Mouse (Mus musculus): ENCODE measurements at regions not wholly inside any gene's neighbourhood (a gene's known extent, or its start where the extent isn't known, plus 50 kb on each side); places are given as distances from the start of the nearest gene placed in this dataset.
"Not testable (repeated sequence)": the region's sequence is repeated elsewhere in the genome, so short reads cannot be mapped to it uniquely, and the experiment has no call there.

- not testable (repeated sequence) for DNase-seq
Measured at GRCm38 (mm10) chr12:113701841-113702240, 158.1 kb downstream of the Adam6a start.

- peak; percentile 0 for DNase-seq
Measured at GRCm38 (mm10) chr12:113716406-113716805, 172.7 kb downstream of the Adam6a start.

GRCm38 (mm10) chr12:113735847-113736246 is 192.1 kb downstream of the Adam6a start:
- no peak for DNase-seq

GRCm38 (mm10) chr12:113746277-113746676 is 202.6 kb downstream of the Adam6a start:
- DNase-seq, result no peak

- DNase-seq, result no peak
Measured at GRCm38 (mm10) chr12:113747987-113748386, 204.3 kb downstream of the Adam6a start.

GRCm38 (mm10) chr12:113769587-113769986 is 225.9 kb downstream of the Adam6a start:
- no peak for DNase-seq

GRCm38 (mm10) chr12:113795876-113796275 is 252.2 kb downstream of the Adam6a start:
- DNase-seq, result not testable (repeated sequence)

- no peak for DNase-seq
Measured at GRCm38 (mm10) chr12:113826377-113826776, 282.7 kb downstream of the Adam6a start.

- DNase-seq, result peak; percentile 2
Measured at GRCm38 (mm10) chr12:113858893-113859292, 315.2 kb downstream of the Adam6a start.

- no peak for DNase-seq
Measured at GRCm38 (mm10) chr12:113878826-113879225, 335.1 kb downstream of the Adam6a start.

- no peak for DNase-seq
Measured at GRCm38 (mm10) chr12:113896152-113896551, 352.4 kb downstream of the Adam6a start.

GRCm38 (mm10) chr12:113906459-113906858 is 362.8 kb downstream of the Adam6a start:
- DNase-seq, result no peak

GRCm38 (mm10) chr12:113907751-113908150 is 364.0 kb downstream of the Adam6a start:
- no peak for DNase-seq

GRCm38 (mm10) chr12:113911770-113912169 is 368.1 kb downstream of the Adam6a start:
- no peak for DNase-seq

- no peak for DNase-seq
Measured at GRCm38 (mm10) chr12:113940721-113941120, 397.0 kb downstream of the Adam6a start.

- not testable (repeated sequence) for DNase-seq
Measured at GRCm38 (mm10) chr12:113943661-113944327, 400.1 kb downstream of the Adam6a start.

GRCm38 (mm10) chr12:113945786-113946185 is 402.1 kb downstream of the Adam6a start:
- DNase-seq, result not testable (repeated sequence)

- not testable (repeated sequence) for DNase-seq
Measured at GRCm38 (mm10) chr12:113948017-113948416, 404.3 kb downstream of the Adam6a start.

- no peak for DNase-seq
Measured at GRCm38 (mm10) chr12:113974271-113974670, 430.6 kb downstream of the Adam6a start.

- DNase-seq, result peak; percentile 23
Measured at GRCm38 (mm10) chr12:113981613-113982012, 437.9 kb downstream of the Adam6a start.

- no peak for DNase-seq
Measured at GRCm38 (mm10) chr12:113987233-113987990, 443.7 kb downstream of the Adam6a start.

- no peak for DNase-seq
Measured at GRCm38 (mm10) chr12:113992425-113992824, 448.7 kb downstream of the Adam6a start.

- DNase-seq, result not testable (repeated sequence)
Measured at GRCm38 (mm10) chr12:113994284-113994683, 450.6 kb downstream of the Adam6a start.

- DNase-seq, result not testable (repeated sequence)
Measured at GRCm38 (mm10) chr12:114008491-114008890, 464.8 kb downstream of the Adam6a start.
